Mouse (Mus musculus): ENCODE results near the gene Bach2.
A peak's percentile ranks its signal among the peaks of the same experiment; 100 is the strongest.

The Bach2 gene

GRCm38 (mm10) chr4:32365144-32365907 lies 126.7 kb downstream of the Bach2 start:
- DNase-seq: no peak

- no peak for DNase-seq
Measured at GRCm38 (mm10) chr4:32366176-32366575, 127.6 kb downstream of the Bach2 start.

GRCm38 (mm10) chr4:32368345-32368744 lies 129.7 kb downstream of the Bach2 start:
- DNase-seq: peak; percentile 21

GRCm38 (mm10) chr4:32373085-32373484 lies 134.5 kb downstream of the Bach2 start:
- DNase-seq: peak; percentile 89

- DNase-seq: no peak
Measured at GRCm38 (mm10) chr4:32373527-32373926, 134.9 kb downstream of the Bach2 start.

GRCm38 (mm10) chr4:32374751-32375582 lies 136.4 kb downstream of the Bach2 start:
- DNase-seq: peak; percentile 29

- no peak for DNase-seq
Measured at GRCm38 (mm10) chr4:32375721-32376526, 137.3 kb downstream of the Bach2 start.

- DNase-seq: no peak
Measured at GRCm38 (mm10) chr4:32376527-32376948, 137.9 kb downstream of the Bach2 start.

- no peak for DNase-seq
Measured at GRCm38 (mm10) chr4:32379140-32379539, 140.5 kb downstream of the Bach2 start.

GRCm38 (mm10) chr4:32381666-32382381 lies 143.2 kb downstream of the Bach2 start:
- DNase-seq: no peak

- no peak for DNase-seq
Measured at GRCm38 (mm10) chr4:32385121-32385520, 146.5 kb downstream of the Bach2 start.

- DNase-seq: no peak
Measured at GRCm38 (mm10) chr4:32385623-32386022, 147.0 kb downstream of the Bach2 start.

GRCm38 (mm10) chr4:32386346-32386745 lies 147.7 kb downstream of the Bach2 start:
- no peak for DNase-seq

- no peak for DNase-seq
Measured at GRCm38 (mm10) chr4:32386931-32387330, 148.3 kb downstream of the Bach2 start.

- no peak for DNase-seq
Measured at GRCm38 (mm10) chr4:32387479-32388240, 149.1 kb downstream of the Bach2 start.

- DNase-seq: no peak
Measured at GRCm38 (mm10) chr4:32388564-32388963, 150.0 kb downstream of the Bach2 start.

GRCm38 (mm10) chr4:32389107-32389800 lies 150.7 kb downstream of the Bach2 start:
- DNase-seq: peak; percentile 30

- no peak for DNase-seq
Measured at GRCm38 (mm10) chr4:32391260-32391659, 152.7 kb downstream of the Bach2 start.

- DNase-seq: no peak
Measured at GRCm38 (mm10) chr4:32393226-32393625, 154.6 kb downstream of the Bach2 start.

- peak; percentile 76 for DNase-seq
Measured at GRCm38 (mm10) chr4:32393951-32394350, 155.3 kb downstream of the Bach2 start.

- DNase-seq: no peak
Measured at GRCm38 (mm10) chr4:32394850-32395249, 156.2 kb downstream of the Bach2 start.
